Mouse (Mus musculus) right cerebral cortex, postnatal 25 days (tissue): Measurements from ENCODE around the gene Kansl1.

Experiments
- DNase-seq: peaks from one replicate; pipeline ENCODE4 v3.0.0; 2022

The Kansl1 gene

DNA sequence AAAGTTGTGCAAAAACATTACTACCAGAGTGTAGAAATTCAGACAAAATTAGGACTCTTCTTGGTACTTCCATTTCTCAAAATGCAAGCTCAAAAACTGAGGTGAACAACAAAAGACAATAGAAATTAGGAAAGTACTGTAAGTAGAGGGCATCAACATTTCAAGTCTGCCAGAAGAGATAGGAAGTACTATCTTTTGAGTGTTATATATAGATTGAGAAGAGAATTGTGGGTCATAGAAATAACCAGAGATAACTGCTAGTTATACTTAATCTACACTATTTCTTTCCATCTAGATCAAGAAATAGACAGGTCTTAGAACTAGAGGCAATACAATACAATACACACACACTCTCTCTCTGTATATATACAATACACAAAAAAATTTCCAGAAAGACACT, 30.2 kb downstream of the Kansl1 start:
- DNase-seq, result no peak

DNA sequence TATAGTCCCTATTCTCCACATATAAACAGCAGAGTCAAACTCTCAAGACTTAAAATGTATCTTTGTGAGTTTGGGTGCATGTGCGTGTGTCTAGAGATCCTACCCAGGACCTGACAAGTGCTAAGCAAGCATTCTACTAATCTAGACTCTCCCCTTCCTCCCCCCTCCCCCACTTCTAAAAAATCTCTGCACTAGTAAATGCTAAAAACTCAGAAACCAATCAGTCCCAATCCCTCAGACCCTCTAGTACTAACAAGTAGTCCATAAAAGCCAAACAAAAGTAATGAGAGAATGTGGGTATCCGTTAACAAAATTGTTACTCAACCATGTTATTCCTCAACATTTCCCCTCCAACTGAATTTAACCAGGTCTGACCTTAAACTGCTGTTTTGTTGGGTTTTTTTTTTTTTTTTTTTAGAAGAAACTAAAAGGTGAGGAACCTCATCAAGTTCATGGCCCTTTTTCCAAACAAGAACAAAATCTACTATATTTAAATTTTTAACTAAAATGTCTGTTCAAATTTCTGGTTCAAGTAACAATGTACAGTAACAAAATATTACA, 32.2 kb downstream of the Kansl1 start:
- DNase-seq, result no peak

DNA sequence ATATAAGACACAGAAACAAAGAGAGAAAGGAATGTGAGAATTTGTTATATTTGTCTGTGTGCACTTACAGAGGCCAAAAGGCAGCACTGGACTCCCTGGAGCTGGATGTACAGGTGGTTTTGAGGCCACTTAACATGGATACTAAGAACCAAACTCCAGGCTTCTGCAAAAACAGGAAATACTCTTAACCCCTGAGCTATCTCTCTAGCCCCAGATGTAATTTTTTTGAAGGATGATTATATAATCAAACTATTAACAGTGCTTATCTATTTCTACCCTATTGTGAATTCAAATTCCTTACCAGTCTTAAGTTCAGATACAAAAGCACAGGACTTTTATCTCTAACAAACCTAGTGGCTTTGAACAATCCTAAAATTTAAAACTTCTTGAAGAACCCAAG, 32.9 kb downstream of the Kansl1 start:
- DNase-seq, result no peak

GRCm38 (mm10) chr11:104435141-104435540, 33.5 kb downstream of the Kansl1 start:
- no peak for DNase-seq

GRCm38 (mm10) chr11:104432251-104432650, 36.4 kb downstream of the Kansl1 start:
- DNase-seq, result no peak

- DNase-seq, result no peak
Observed at GRCm38 (mm10) chr11:104431807-104432206, 36.9 kb downstream of the Kansl1 start.

GRCm38 (mm10) chr11:104424727-104425416, 43.8 kb downstream of the Kansl1 start:
- peak; percentile 36 for DNase-seq

GRCm38 (mm10) chr11:104412254-104412653, 56.4 kb downstream of the Kansl1 start:
- no peak for DNase-seq

DNA sequence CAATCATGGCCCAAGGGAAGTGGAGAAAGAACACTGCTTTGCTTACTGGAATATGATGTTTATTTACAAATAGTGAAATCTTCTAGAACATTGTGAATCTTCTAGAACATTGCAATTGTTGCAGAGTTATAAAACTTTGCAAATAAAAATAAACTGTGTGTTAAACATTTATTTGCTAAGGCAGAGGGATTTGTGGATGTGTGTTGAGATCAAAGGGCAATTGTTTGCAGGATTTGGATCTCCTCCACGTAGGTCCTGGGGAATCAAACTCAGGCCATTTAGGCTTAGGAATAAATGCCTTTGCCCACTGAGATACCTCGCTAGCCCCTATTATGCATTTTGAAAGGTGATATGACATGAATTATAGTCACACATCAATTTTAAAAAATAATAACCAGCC, 61.3 kb downstream of the Kansl1 start:
- DNase-seq, result no peak

DNA sequence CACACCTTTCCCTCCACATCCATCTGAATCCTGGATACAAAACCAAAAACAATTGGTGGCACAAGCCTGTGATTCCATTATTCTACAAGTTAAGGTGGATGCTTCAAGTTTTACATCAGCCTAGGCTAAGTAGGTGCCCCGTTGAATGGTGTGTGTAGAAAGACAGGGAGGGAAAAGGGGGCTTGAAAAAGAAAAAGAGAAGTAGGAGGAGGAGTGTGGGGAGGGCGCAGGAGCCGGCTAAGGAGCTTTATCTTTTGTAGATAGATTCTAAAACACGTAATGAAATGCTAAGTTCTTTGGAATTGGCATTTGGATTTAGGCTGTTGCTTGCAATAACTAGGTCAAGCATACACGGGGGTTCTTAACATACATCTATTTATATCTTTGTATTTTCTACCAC, 67.7 kb downstream of the Kansl1 start:
- no peak for DNase-seq

- DNase-seq, result no peak
Observed at GRCm38 (mm10) chr11:104399459-104400216, 69.0 kb downstream of the Kansl1 start.

DNA sequence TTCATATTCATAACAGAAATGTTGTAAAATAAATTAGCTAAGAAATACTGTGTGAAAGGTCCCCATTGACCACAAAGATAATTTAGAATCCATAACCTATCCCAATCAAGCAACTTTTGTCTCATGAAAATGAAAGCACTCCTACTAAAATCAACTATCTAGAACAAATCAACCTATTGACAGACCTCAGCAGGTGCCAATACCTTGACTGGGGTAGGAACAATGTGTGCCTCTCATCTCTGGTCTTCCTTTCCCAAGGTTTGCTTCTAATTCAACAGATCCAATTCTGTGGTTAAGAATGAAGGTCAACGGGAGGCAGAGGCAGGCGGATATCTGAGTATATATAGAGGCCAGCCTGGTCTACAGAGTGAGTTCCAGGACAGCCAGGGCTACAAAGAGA, 73.0 kb downstream of the Kansl1 start:
- no peak for DNase-seq

GRCm38 (mm10) chr11:104393196-104393595, 75.5 kb downstream of the Kansl1 start:
- DNase-seq, result no peak

- DNase-seq, result no peak
Observed at GRCm38 (mm10) chr11:104392153-104392552, 76.5 kb downstream of the Kansl1 start.

DNA sequence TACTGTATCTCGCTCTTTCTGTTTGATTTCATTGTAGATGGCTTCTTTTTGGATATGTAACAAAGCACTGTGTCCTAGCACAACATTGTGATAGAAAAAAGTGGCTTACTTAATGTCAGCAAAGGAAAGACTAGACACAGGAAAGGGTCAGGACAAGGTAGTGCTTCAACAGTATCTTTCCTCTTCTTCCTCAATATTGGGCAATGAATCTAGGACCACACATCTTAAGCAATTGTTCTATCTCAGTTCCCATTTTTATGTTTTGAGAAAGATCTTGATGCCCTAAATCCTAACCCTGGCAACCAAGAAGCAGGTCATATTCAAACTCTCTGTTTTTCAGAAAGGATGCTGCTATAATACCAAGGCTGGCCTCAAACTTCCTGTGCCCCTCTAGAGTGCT, 81.4 kb downstream of the Kansl1 start:
- no peak for DNase-seq

DNA sequence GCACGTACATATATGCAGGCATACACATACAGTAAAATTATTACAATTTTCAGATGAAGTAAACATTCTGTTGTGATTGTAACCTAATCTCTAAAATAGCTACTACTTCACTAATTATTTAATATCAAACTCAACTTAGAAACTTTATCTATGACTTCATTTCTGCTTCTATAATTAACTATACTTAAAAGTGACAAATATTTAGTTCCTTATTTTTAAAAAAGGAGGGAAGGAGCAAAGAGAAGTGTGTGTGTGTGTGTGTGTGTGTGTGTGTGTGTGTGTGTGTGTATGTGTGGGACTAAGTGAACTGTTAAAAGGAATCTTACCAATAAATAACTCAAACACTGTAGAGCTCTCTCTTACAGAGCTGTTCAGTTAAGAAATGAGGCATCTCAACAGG, 82.1 kb downstream of the Kansl1 start:
- no peak for DNase-seq

GRCm38 (mm10) chr11:104383167-104383810, 85.4 kb downstream of the Kansl1 start:
- no peak for DNase-seq

DNA sequence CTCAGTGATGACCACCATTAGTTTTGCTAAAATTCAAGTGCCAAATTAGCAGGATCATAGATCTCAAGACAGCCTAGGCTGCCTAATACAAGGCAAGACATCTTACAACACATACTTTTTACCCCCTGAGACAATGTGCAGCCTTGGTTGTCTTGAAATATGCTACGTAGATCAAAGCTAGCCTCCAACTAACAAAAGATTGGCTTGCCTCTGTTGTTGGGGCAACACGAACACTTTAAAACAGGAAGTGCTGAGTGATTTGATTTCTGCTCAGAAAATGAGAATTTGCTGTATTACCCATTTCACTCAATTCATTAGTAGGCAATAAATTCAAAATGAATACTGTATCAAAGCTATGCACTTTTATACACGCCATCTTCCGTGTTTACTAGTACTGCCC, 86.8 kb downstream of the Kansl1 start:
- no peak for DNase-seq

- DNase-seq, result no peak
Observed at GRCm38 (mm10) chr11:104379635-104380034, 89.0 kb downstream of the Kansl1 start.

DNA sequence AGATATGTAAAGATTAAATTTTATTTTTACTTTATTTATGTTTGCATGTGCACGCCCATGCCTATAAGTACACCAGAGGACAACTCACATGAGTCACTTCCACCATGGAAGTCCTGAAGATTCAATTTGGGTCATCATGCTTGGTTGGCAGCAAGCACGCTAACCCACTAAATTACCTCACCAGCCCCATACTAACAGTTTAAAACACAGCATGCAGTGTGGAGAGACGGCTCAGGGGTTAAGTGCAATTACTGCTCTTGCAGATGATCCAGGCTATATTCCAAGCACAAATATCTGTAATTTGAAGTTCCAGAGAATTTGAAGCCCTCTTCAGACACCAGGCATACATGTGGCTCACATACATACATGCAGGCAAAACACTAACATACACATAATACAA, 92.4 kb downstream of the Kansl1 start:
- DNase-seq, result no peak

DNA sequence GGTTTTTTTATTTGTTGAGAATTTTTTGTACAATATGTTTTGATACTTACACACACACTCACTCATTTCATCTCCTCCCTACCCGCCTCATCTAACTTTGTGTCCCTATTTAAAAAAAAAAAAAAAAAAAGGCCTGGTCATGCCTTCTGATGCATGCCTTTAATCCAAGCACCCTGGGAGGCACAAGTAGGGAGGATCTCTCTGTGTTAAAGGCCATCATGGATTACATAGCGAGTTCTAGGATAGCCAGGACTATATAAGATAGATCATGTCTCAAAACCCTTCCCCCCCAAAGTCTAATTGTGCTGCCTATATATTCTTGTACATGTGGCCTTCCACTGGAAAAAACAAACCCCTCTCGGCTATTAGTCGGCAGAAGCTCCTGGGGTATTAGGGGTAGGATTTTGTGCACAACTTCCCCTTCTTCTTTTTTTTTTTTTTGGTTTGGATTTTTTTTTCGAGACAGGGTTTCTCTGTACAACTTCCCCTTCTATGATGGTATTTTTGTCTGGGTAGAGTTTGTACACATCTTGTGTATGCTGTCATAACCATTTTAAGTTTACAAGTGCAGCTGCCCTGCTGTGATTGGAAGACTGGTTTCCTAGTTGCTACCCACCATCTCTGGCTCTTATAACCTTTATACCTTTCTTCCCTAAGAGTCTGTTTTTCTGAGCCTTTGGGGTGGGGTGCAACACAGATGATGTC, 101.0 kb downstream of the Kansl1 start:
- no peak for DNase-seq

DNA sequence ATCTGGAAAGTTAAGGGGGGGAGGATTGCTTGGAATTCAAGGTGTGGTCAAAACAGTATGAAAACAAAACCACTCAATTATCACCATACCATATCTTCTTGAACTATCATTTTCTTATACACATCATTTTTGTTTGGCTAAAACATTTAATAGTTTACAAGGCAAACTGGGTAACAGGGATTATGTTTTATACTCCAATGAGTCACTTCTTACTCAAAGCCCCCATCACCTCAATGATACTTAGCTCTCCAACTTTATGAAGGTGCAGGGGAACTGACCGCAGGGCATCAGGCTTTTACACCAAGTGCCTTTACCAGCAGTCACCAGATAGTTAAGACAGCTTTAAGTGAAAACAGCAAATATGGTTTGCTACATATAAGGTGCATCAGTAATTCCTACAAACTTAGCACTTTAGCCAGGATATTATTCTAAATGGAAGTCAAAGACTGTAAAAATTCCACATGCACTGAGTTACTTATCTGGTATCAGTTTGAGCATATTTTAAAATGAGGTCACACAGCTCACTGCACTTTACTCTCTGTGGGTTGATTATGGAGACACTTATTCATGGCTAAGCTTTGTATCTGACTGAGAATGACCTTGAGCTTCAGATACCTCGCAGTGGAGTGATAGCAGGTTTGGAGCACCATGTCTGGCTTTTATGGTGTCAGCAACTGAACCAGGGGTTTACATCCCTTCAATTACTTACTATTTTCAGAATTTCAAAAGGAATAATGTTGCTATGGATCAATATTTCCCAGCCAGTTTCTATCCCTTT, 104.6 kb downstream of the Kansl1 start:
- DNase-seq, result no peak
